Mouse (Mus musculus): ENCODE measurements around the gene Lat2.

The Lat2 gene

DNA sequence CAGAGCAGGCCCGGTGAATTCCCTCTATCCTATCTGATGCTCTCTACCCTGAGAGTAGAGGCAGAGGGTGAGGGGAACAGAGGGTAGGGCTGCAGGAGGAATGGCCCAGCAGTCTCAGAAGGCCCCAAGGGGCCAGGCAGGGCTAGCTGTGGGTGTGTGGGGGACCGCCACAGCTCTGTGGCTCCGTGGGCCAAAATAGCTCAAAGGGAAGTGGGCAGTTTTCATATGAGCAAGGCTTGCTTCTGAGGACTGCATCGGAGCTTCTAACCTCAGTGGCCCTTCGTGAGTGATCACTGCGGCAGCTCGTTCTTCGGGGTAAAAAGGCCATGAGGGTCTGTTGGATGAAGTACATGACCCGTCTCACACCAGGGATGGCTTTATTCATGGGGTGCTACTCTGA, 1.1 kb downstream of the Lat2 start:
- DNase-seq (ENCODE audit: low read depth, low spot score), result no peak

DNA sequence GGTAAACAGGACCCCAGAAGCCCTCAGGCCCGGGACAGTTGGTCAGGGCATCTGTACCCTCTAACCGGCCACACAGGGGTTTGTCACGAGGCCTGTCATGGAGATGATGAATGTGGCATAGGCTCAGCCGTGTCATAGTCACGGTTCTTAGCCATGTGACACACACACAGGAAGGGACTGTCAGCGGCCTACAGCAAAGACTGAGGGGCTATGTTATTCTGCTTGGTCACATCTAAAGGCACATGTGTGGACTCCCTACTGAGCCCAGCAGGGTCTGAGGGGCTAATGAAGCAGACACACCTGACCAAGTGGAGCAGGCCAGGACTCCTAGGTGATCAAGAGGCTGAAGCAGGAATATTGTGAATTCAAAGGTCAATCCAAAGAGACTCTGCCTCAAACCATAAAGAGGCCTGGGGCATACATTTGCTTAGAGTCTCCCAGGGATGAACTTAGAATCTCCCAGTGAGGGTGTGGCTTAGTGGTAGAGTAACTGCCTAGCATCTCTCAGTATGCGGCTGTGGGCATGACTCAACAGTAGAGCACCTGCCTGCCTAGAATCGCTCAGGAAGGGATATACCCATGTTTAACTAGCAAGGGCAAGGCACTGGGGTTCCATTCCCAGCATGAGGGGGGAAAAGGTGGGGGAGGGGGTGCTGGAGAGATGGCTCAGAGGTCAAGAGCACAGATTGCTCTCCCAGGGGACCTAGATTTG, 2.9 kb downstream of the Lat2 start:
- DNase-seq (ENCODE audit: low read depth, low spot score), result no peak

DNA sequence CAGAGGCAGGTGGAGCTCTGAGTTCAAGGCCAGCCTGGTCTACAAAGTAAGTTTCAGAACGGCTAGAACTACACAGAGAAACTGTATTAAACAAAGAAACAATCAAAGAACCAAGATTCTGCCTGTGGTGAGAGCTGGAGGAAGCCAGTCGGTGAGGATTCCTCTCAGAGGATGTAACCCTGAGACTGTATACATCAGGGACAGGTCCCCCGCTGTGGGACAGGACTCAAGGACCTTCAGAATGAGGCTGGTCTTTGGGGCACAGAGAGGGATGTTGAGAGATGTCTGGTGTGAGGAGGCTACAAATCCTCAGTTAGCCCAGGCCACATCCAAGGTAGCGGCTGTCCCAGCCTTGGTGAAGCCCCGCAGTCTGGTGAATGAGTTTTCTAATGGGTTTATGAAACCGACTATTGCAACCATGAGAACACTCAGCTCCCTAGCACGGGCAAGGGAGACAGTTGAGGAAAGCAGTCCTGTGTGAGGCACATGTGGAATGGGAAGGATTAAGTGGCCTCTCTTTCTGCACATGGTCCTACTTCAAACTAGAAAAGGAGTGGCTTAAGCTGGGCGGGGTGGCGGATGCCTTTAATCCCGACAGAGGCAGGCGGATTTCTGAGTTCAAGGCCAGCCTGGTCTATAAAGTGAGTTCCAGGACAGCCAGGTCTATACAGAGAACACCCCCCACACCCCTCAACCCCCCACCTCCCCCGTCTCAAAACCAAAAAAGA, 4.7 kb downstream of the Lat2 start:
- DNase-seq (ENCODE audit: low read depth, low spot score), result no peak

DNA sequence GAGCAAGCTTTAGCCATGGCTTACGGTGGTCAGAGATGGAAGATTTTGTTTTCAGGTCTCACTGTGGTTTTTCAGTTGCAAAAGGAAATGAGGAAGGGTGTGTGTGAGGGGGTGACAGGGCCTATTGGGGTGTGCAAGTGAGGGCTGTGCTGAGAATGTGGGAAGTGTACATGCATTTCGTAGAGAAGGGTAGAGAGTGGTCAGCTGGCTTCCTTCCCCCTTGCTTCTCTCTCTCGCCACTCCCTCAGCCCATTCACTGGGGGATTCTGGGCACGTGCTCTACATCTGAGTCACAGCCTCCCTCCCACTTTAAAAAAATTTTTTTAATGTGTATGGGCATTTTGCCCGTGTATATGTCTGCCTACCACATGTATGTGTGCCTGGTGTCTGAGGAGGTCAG, 7.7 kb downstream of the Lat2 start:
- no peak for DNase-seq (ENCODE audit: low read depth, low spot score)

DNA sequence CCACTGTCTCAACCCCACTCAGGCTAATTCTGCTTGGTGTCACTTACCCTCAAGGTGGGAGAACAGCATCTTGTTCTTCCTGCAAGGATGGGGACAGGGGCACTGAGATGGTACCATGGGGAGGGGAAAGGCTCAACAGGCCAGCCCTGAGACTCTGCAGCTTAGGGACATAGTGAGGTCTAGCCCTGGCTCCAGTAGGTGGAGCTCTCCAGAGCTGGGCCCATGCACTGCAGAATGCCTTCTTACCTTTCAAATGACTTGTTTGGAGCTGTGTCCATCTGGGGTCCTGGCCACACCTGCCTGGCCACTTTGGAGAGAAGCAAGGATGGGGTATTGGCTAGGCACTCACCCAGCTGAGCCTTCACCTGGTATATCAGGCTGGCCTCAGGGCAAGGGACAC, 8.5 kb downstream of the Lat2 start:
- no peak for DNase-seq (ENCODE audit: low read depth, low spot score)

DNA sequence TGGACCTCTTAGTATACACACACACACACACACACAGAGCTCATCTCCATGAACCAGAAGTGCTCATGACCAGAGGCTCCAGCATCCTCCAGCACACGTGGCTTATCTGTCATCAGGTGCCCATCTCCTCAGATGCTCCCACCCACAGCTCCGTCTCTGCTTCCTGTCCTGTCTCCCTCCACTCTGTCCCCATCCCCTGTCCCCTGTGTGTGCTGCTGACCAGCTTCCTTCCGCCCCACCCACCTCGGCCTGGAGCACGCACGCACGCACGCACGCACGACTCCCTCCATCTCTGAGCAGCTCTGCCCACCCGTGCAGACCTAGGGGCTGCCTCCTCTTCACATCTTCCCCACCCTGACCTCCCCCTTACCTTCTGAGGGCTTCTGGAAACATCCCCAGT, 10.4 kb downstream of the Lat2 start:
- no peak for DNase-seq (ENCODE audit: low read depth, low spot score)

DNA sequence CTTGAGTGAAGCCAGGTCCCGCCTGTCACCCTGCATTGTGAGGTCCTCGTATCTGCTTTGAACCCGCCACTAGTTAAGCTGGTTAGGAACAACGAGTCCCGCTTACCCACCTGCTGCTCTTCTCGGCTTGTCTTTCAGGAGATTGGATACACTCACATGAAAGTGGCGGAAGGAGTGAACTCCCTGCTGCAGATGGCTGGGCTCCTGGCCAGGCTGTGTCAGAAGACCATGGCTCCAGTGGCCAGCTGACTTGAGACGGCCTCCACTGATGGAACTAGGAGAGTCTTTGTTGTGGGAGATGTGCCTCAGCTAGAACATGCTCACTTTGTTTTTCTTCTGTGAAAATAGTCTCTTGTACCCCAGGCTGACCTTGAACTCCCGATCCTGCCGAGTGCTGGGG, 17.1 kb downstream of the Lat2 start:
- DNase-seq (ENCODE audit: low read depth, low spot score), result no peak

DNA sequence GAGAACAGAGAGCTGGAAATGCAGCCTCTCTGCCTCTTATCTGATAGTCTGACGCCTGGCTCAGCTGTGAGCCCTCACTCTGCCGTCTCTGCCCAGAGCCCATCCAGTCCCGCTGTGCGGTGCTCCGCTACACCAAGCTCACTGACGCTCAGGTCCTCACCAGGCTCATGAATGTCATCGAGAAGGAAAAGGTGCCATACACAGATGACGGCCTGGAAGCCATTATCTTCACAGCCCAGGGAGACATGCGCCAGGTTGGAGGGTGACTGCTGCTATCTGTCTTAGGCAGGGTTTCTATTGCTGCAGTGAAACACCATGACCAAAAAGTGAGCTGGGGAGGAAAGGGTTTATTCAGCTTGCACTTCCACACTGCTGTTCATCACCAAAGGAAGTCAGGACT, 21.7 kb downstream of the Lat2 start:
- DNase-seq (ENCODE audit: low read depth, low spot score), result no peak

DNA sequence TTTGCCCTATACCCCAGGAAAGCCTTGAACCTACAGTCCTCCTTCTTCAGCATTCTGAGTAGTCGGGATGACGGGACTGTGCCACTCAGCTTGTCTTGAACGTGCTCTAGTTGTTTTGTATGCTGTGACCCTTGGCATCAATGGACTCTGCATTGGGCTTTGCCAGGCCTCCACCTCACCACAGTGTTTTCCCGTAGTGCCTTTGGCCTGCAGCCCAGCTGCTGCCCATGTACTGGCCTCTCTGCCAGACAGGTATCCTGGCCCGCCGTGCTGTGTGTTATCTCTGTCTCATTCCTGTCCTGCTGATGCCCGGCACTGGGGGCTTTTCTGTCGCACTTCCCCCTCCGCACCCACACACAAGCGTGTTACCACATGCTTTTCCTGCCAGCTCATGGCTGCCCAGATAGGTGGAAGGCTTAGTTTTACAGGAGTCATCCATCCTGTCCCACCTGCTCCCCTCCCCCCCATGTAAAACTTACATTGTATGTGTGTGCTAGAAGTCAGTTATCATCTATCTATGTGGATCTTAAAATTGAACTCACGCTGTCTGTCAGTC, 22.7 kb downstream of the Lat2 start:
- DNase-seq (ENCODE audit: low read depth, low spot score), result no peak

DNA sequence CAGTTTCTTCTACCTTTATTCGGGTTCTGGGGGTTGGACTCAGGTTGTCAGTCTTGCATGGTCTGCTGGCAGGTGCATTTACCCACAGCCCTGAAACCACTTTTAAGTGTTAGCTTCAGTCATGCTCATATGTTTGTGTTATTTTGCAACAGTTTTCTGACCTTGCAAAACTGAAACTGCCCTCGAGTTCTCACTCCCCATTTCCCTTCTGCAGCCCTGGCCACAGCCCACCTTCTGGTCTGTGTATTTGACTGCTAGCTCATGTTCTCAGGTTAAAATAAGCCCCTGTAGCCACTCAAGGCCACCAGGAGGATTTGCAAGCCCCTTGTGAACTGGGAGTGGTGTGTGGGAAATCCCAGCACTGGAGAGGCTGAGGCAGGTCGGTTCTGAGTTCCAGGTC, 24.9 kb downstream of the Lat2 start:
- no peak for DNase-seq (ENCODE audit: low read depth, low spot score)

DNA sequence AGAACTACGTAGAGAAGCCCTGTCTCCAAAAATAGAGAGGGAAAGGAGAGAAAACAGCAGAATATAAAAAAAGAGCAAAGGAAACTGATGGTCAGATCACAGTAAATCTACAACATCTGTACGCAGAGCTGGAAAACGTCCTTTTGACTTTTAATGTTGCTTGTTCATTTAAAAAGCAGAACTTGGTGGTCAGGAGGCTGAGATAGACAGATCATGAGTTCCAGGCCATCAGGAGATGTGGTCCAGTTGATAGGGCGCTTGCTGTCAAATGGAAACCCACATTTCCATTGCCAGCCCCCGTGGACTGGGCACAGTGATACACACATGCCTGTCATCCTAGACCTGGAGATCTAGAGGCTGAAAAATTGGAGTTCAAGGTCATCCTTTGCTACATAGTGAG, 30.0 kb downstream of the Lat2 start:
- no peak for DNase-seq (ENCODE audit: low read depth, low spot score)

DNA sequence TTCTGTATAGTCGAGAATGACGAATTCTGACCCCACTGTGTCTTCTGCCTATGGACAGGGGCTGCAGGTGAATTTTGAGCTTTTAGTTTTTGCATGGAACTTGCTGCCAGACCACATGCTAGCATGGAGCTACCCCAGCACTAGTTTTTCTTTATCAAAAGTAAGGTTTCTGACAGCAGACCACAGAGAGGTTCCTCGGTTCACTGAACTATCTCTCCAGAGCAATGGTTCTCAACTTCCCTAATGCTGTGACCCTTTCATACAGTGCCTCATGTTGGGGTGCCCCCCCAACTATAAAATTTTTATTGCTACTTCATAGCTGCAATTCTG, 31.0 kb downstream of the Lat2 start:
- no peak for DNase-seq (ENCODE audit: low read depth, low spot score)

DNA sequence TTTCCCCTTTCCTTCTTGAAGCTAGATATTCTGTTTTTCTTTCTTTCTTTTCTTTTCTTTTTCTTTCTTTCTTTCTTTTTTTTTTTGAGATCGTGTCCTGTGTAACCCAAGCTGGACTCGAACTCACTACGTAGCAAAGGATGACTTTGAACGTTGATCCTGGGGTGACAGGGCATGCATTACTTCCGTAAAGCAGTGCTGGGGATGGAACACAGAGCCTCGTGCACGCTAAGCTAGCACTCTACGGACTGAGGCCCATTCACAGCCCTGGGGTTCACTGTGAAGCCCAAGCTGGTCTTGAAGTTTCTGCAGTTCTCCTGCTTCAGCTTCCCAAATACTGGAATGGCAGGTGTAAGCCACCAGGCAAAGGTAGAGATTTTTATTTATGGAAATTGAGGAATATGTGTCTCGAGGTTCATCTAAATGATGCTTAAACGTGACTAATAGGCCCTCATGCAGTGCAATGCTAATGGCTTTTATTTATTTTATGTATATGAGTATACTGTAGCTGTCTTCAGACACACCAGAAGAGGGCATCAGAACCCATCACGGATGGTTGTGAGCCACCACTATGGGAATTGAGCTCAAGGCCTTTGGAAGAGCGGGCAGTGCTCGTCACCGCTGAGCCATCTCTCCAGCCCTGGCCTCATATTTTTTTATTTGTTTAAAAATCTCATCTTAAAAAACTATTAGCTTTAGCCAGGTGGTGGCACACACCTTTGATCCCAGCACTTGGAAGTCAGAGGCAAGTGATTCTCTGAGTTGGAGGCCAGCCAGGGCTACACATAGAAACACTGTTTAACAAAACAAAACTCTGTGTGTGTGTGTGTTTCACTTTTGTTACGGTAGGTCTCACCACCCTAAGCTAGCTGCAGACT, 31.6 kb downstream of the Lat2 start:
- DNase-seq (ENCODE audit: low read depth, low spot score), result no peak

DNA sequence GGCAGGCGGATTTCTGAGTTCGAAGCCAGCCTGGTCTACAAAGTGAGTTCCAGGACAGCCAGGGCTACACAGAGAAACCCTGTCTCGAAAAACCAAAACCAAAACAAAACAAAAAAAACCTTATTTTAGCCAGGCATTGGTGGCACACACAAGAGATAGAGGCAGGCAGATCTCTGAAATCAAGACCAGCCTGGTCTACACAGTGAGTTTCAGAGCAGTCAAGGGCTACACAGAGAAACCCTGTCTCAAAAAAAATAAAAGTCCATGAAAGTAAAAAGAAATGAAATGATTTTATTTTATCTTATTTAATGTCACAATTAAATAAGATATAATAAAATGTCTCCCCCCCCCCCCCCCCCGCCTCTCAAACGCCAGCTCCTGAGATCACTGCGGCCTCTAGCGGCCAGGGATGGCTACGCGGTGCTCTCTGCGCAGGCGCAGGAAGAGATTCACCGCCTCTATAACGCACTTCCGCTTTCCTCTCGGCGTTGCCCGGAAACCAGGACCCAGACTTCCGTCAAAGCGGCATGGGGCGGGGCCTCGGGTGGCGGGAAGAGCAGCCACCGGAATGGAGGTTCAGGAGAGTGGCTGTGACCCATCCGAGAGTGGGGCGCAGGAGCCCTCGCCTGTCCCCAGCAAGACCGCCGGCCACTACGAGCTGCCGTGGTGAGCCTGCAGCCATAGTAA, 32.5 kb downstream of the Lat2 start:
- peak; percentile 85 for DNase-seq (ENCODE audit: low read depth, low spot score)

DNA sequence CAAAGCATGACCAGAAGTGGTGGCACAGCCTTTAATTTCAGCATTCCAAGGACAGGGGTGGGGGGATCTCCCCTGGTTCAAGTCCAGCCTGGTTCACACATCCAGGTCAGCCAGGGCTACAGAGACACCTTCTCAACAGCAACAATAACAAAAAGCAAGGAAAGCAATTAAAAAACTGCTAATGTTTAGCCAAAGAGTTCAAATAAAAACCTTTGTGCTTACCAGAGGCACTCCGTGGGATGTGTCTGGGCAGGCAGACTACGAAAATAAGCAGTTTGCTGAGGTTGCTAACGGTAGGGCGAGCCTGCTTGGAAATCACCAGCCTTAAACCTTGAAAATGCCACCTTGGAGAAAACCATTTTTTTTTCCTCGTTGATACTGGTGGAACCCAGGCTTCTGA, 33.7 kb downstream of the Lat2 start, which contains the start of gene Rfc2:
Rfc2 (plus strand) TSS at position 221 of the 400 bp plus-strand sequence.
- DNase-seq (ENCODE audit: low read depth, low spot score), result no peak

DNA sequence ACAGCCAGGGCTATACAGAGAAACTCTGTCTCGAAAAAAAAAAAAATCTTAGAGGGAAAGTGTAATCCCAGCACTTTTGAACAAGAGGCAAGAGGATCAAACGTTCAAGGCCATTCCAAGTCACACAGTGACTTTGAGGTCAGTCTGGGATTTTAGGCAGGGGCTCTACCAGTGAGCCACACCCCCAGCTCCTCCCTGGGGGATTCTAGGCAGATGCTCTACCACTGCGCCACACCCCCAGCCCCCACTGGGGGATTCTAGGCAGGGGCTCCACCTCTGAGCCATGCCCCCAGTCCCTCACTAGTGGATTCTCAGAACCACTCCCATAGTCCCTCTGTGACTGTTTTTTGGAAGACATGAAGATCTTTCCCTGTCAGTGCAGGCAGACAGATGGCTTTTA, 35.7 kb downstream of the Lat2 start:
- no peak for DNase-seq (ENCODE audit: low read depth, low spot score)

DNA sequence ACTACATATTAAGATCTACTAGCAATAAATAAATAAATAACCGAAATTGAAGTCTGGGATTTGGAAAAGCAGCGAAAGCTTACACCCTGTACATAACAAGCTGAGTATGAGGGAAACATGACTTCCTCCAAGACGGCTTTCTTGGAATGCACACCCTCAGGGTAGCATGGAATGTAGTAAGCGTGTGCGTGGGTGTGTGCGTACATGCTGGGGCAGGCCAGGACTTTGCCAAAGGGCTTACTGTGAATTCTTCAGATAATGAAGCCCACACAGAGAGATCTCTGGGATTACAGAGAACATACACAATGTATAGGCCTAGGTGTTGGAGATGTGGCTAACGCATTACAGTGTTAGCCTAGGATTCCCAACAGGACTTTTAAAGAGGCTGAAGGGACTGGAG, 37.3 kb downstream of the Lat2 start:
- no peak for DNase-seq (ENCODE audit: low read depth, low spot score)

DNA sequence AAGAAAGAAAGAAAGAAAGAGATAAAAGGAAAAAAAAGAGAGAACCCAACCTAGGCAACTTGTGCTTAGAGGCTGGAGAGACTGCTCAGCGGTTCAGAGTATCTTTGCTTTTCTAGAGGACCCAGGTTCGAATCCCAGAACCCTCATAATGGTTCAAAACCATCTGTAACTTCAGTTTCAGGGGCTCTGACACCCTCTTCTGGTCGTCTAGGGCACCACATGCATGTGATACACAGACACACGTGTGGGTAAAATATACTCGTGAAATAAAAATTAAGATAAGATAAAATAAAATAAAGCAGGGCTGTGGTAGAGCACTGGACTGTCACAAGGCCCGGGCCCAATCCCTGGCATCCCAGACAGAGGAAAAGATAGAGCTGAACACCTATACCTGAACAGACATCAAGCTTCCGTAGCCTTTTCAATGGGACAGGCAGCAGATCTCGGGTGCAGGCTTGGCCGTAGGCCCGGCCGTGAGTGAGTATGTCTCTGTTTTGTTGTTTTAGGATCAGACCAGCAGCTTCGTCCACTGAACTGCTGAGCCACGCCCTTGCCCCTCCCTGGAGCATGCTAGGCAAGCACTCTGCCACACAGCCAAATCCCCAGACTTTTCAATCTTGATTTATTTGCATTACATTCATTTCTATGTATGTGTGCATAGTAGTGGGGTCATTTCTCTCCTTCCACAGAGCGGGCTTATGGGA, 38.2 kb downstream of the Lat2 start:
- DNase-seq (ENCODE audit: low read depth, low spot score), result no peak

DNA sequence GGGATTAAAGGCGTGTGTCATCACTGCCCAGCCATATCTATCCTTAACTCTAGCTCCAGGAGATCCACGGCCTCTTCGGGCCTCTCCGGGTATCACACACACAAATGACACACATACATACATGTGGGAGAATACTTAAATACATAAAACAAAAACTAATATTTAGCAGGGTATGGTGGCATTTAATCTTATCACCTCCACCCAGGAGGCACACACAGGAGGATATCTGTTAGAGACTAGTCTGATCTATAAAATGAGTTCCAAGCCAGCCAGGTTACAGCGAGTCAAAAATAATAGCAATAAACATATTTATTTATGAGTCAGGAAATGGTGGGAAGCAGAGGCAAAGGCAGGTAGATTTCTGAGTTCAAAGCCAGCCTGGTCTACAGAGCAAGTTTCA, 39.0 kb downstream of the Lat2 start:
- DNase-seq (ENCODE audit: low read depth, low spot score), result no peak

DNA sequence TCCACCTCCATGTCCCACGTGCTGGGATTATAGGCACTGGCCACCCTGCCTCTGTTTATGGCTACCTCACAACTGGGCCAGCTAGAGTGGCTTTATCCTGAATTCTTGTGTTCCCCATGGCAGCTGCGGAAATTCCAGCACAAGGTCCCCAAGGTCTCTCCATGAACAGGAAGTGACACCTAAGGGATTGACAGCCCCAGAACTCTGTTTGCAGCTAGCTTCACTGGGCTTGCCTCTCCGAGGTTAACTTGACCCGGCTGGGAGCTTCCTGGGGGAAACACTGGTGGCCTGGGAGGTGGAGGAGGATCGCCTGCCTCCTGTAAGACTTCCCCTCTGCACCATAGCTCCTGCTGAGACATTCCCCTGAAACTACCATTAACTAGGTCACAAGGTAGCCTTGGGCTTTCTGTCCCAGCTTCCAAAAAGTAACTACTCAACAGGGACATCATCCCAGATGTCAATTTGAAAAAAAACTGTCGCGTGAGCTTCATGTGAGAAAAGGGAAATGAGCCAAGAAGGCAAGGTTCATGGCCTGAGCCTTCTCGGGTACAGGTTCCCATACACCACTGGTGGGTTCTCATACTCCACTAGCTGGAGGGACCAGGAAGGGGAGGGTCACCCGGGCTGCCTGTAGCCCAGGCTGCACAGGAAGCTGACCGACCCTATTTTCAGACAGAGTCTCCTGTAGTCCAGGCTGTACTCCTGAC, 42.2 kb downstream of the Lat2 start:
- no peak for DNase-seq (ENCODE audit: low read depth, low spot score)

Data from WW6 (cell line).